Comparison of ENCODE assay signal across 14 mouse cellular contexts in genomic region chr3:108088842-108089380, GRCm38 (mm10). TPM values are rescaled to one million over a fixed set of nuclear protein-coding genes. Genes with fewer than 3 reads are reported as not detected.
DNase-seq lines count a peak whose midpoint lies in the region; ATAC-seq and TF ChIP-seq lines count a peak whose summit lies in the region.
"Had no signal": no experiment of that assay in that cellular context is flagged by ENCODE, and none has a peak within 500 bp of the region (broad histone marks: within the 10 kb centered on the region; RNA-seq: fewer than 3 reads in every experiment).

No protein-coding gene starts in this region.

- ATAC-seq in kidney, embryonic 15.5 days (replicated peaks; ENCODE audit: low FRiP score), result no peak
- no peak for ATAC-seq in limb, embryonic 14.5 days (ENCODE audit: low FRiP score, low read depth)

- H3K4me1 ChIP-seq in kidney, embryonic 15.5 days, result peaks cover 34% of the 10 kb centered on the region
- H3K4me1 ChIP-seq in ES-Bruce4 (ENCODE audit: control insufficient read depth, insufficient read depth, low read length), result peaks cover 7% of the 10 kb centered on the region
- H3K4me1 ChIP-seq in limb, embryonic 14.5 days (ENCODE audit: control insufficient read depth, insufficient read depth, low read length), result peaks cover 27% of the 10 kb centered on the region

- no peak overlapping the region for H3K4me3 ChIP-seq in kidney, embryonic 15.5 days (replicated peaks)
- no peak overlapping the region for H3K4me3 ChIP-seq in ES-Bruce4 (ENCODE audit: low read depth, low read length)
- no peak overlapping the region for H3K4me3 ChIP-seq in limb, embryonic 14.5 days (replicated peaks; ENCODE audit: low read length)
- H3K4me3 ChIP-seq: lung, embryonic 15.5 days; megakaryocyte, embryonic 14.5 days; neural tube, embryonic 15.5 days had no signal

- peaks cover under 1% of the 10 kb centered on the region; the same call in 1 of the 2 replicates for H3K36me3 ChIP-seq in kidney, embryonic 15.5 days
- no peaks in the 10 kb centered on the region for H3K36me3 ChIP-seq in ES-Bruce4 (ENCODE audit: control insufficient read depth, insufficient read depth, low read length, poor library complexity, severe bottlenecking)
- H3K36me3 ChIP-seq in limb, embryonic 14.5 days (ENCODE audit: control insufficient read depth, insufficient read depth, low read length), result no peaks in the 10 kb centered on the region
- H3K36me3 ChIP-seq: lung, embryonic 15.5 days; neural tube, embryonic 15.5 days had no signal

- H3K4me2 ChIP-seq in kidney, embryonic 15.5 days, result no peak overlapping the region
- no peak overlapping the region for H3K4me2 ChIP-seq in limb, embryonic 14.5 days (replicated peaks; ENCODE audit: low read depth, low read length, severe bottlenecking)
- H3K4me2 ChIP-seq: lung, embryonic 15.5 days; neural tube, embryonic 15.5 days had no signal

- TF ChIP-seq POLR2A in ES-Bruce4 (IDR thresholded peaks at IDR 0.05; ENCODE audit: insufficient read depth, low read length), result no peak
- TF ChIP-seq POLR2A in limb, embryonic 14.5 days (IDR thresholded peaks at IDR 0.05; ENCODE audit: borderline replicate concordance, extremely low read depth, insufficient read depth, insufficient read length), result no peak

- no peaks in the 10 kb centered on the region for H3K27me3 ChIP-seq in kidney, embryonic 15.5 days
- H3K27me3 ChIP-seq in ES-Bruce4 (ENCODE audit: control insufficient read depth, insufficient read depth, low read length, poor library complexity, severe bottlenecking), result no peaks in the 10 kb centered on the region
- H3K27me3 ChIP-seq in limb, embryonic 14.5 days (ENCODE audit: control insufficient read depth, insufficient read depth, low read length), result no peaks in the 10 kb centered on the region
- H3K27me3 ChIP-seq: lung, embryonic 15.5 days; neural tube, embryonic 15.5 days had no signal

- H3K9me3 ChIP-seq in kidney, embryonic 15.5 days (replicated peaks), result no peaks in the 10 kb centered on the region
- H3K9me3 ChIP-seq in ES-Bruce4 (replicated peaks; ENCODE audit: control insufficient read depth, insufficient read depth, low read length, poor library complexity, severe bottlenecking), result no peaks in the 10 kb centered on the region
- no peaks in the 10 kb centered on the region for H3K9me3 ChIP-seq in limb, embryonic 14.5 days (ENCODE audit: control insufficient read depth, low read length)
- H3K9me3 ChIP-seq: lung, embryonic 15.5 days; megakaryocyte, embryonic 14.5 days; neural tube, embryonic 15.5 days had no signal

- H3K9ac ChIP-seq in kidney, embryonic 15.5 days, result no peak overlapping the region
- no peak overlapping the region for H3K9ac ChIP-seq in ES-Bruce4 (ENCODE audit: low read depth, poor library complexity, severe bottlenecking)
- H3K9ac ChIP-seq in limb, embryonic 14.5 days (ENCODE audit: low read depth, low read length, severe bottlenecking), result 0 out of 2 replicates have a peak overlapping the region, but pooled peaks have one; percentile 12
- H3K9ac ChIP-seq: lung, embryonic 15.5 days; neural tube, embryonic 15.5 days had no signal

- WGBS in kidney, embryonic 15.5 days, result 44% methylated on average over 5 of the region's 5 CpGs
- 39% methylated on average over 5 of the region's 5 CpGs for WGBS in limb, embryonic 14.5 days

- no peak for DNase-seq in kidney, adult 9 months
- peak; percentile 47 for DNase-seq in adipocyte (ENCODE audit: low spot score)
- DNase-seq in limb, embryonic 14.5 days (ENCODE audit: low spot score), result peak; percentile 23
- no peak for DNase-seq in ovary, postnatal 36 days (ENCODE audit: low spot score)
- DNase-seq in heart, adult 8-10 months (ENCODE audit: low spot score), result no peak
- DNase-seq: heart, postnatal 10 days; kidney, adult 18-20 months; thymus, postnatal 4 days had no signal

- peak overlapping the region; percentile 45 for H3K27ac ChIP-seq in kidney, embryonic 15.5 days
- peak overlapping the region; percentile 5 for H3K27ac ChIP-seq in ES-Bruce4 (ENCODE audit: insufficient read depth, low read length)
- H3K27ac ChIP-seq in limb, embryonic 14.5 days (replicated peaks; ENCODE audit: low read depth, low read length), result no peak overlapping the region
- H3K27ac ChIP-seq: lung, embryonic 15.5 days; neural tube, embryonic 15.5 days had no signal

- TF ChIP-seq EP300 in ES-Bruce4 (IDR thresholded peaks at IDR 0.05; ENCODE audit: insufficient read depth, low read depth, low read length), result no peak

- no peak for TF ChIP-seq CTCF in ES-Bruce4 (IDR thresholded peaks at IDR 0.05; ENCODE audit: low read depth, low read length)

RNA-seq across cellular contexts. Expression of gene Ampd2, which starts 2.5 kb away (rescaled TPM):
- polyA plus RNA-seq in kidney, embryonic 15.5 days (2015; fragmentation: Nextera tagmentation; extraction: Ambion mirVana), result 59.3 and 66.2 TPM in 2 replicates
- polyA plus RNA-seq in ES-Bruce4 (2011; ENCODE audit: insufficient read depth, insufficient read length, low read depth, missing spikeins), result 34.9 and 48.2 TPM in 2 replicates
- polyA plus RNA-seq in limb, embryonic 14.5 days (2012; rRNA removed), result 116 and 161 TPM in 2 replicates
- 35.8 and 38.7 TPM in 2 replicates for polyA plus RNA-seq in limb, embryonic 14.5 days (2014; fragmentation: Nextera tagmentation; extraction: Ambion mirVana)
- 1 to 10 TPM; 3.9 to 5.2 (median 4.7) TPM for total RNA-seq in heart, adult 8-10 months (2022)

RNA-seq across cellular contexts. Expression of gene Gnat2, which starts 3.7 kb away (rescaled TPM):
- 0.68 and 1.9 TPM in 2 replicates for polyA plus RNA-seq in kidney, embryonic 15.5 days (2015; fragmentation: Nextera tagmentation; extraction: Ambion mirVana)
- polyA plus RNA-seq in ES-Bruce4 (2011; ENCODE audit: insufficient read depth, insufficient read length, low read depth, missing spikeins), result 3.2 and 3.5 TPM in 2 replicates
- 0.70 and 0.88 TPM in 2 replicates for polyA plus RNA-seq in limb, embryonic 14.5 days (2012; rRNA removed)
- 0.70 and 0.91 TPM in 2 replicates for polyA plus RNA-seq in limb, embryonic 14.5 days (2014; fragmentation: Nextera tagmentation; extraction: Ambion mirVana)
- under 1 TPM in 2 of 4 experiments, not detected in 2; 0.28 to 0.47 TPM for total RNA-seq in heart, adult 8-10 months (2022)
- total RNA-seq: left cerebral cortex, postnatal 10 days had no signal

RNA-seq across cellular contexts. Expression of gene Gstm4, which starts 44.2 kb away (rescaled TPM):
- polyA plus RNA-seq in kidney, embryonic 15.5 days (2015; fragmentation: Nextera tagmentation; extraction: Ambion mirVana), result 15.9 and 18.8 TPM in 2 replicates
- 14.0 and 15.1 TPM in 2 replicates for polyA plus RNA-seq in ES-Bruce4 (2011; ENCODE audit: insufficient read depth, insufficient read length, low read depth, missing spikeins)
- 14.4 and 14.5 TPM in 2 replicates for polyA plus RNA-seq in limb, embryonic 14.5 days (2012; rRNA removed)
- 14.4 and 16.2 TPM in 2 replicates for polyA plus RNA-seq in limb, embryonic 14.5 days (2014; fragmentation: Nextera tagmentation; extraction: Ambion mirVana)
- total RNA-seq in heart, adult 8-10 months (2022), result 10 to 100 TPM; 12.6 to 14.4 (median 13.3) TPM

RNA-seq across cellular contexts. Expression of gene Gnai3, which starts 57.0 kb away (rescaled TPM):
- 176 TPM in 2 replicates for polyA plus RNA-seq in kidney, embryonic 15.5 days (2015; fragmentation: Nextera tagmentation; extraction: Ambion mirVana)
- polyA plus RNA-seq in ES-Bruce4 (2011; ENCODE audit: insufficient read depth, insufficient read length, low read depth, missing spikeins), result 116 and 127 TPM in 2 replicates
- 81.8 and 89.8 TPM in 2 replicates for polyA plus RNA-seq in limb, embryonic 14.5 days (2012; rRNA removed)
- polyA plus RNA-seq in limb, embryonic 14.5 days (2014; fragmentation: Nextera tagmentation; extraction: Ambion mirVana), result 165 and 166 TPM in 2 replicates
- 10 to 100 TPM; 12.7 to 15.9 (median 13.0) TPM for total RNA-seq in heart, adult 8-10 months (2022)

Comparison
In these comparisons a context has a peak if more than half of its experiments do, and no peak if none do; other contexts are left out.
1. DNase-seq: peak in adipocyte (single experiment) and limb, embryonic 14.5 days (single experiment); none in kidney, adult 9 months (single experiment), ovary, postnatal 36 days (single experiment) and heart, adult 8-10 months (single experiment).